Mouse (Mus musculus): Measurements from ENCODE around the gene Oog4. TPM values are rescaled to one million over a fixed set of nuclear protein-coding genes. Genes with fewer than 3 reads are reported as not detected.

The Oog4 gene
- not detected for polyA plus RNA-seq (2015; fragmentation: Illumina TruSeq; extraction: RNeasy Lipid Tissue Mini Kit (QIAGEN cat#74804); ENCODE audit: insufficient read depth, low read depth, low replicate concordance)

DNA sequence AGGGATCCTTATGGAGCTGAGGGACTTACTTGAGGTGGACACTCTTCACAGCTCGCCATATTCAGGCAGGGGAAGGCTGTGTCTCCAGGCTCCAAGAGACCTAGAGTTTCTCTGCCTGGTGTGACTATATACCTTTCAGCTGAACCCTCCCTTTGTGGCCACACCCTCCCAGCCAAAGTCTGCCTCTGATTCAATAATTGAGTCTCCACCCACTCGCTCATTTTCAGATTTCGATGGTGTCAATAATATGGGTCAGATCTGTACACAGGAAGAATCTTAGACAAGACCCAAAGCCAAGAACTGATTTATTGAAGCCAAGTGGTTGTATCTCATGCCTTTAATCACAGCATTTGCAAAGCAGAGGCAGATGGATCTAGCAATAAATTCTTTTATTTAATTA lies at the start of gene Oog4:
TSS of gene Oog4 (minus strand) at position 101 of the 400 bp plus-strand sequence.

DNA sequence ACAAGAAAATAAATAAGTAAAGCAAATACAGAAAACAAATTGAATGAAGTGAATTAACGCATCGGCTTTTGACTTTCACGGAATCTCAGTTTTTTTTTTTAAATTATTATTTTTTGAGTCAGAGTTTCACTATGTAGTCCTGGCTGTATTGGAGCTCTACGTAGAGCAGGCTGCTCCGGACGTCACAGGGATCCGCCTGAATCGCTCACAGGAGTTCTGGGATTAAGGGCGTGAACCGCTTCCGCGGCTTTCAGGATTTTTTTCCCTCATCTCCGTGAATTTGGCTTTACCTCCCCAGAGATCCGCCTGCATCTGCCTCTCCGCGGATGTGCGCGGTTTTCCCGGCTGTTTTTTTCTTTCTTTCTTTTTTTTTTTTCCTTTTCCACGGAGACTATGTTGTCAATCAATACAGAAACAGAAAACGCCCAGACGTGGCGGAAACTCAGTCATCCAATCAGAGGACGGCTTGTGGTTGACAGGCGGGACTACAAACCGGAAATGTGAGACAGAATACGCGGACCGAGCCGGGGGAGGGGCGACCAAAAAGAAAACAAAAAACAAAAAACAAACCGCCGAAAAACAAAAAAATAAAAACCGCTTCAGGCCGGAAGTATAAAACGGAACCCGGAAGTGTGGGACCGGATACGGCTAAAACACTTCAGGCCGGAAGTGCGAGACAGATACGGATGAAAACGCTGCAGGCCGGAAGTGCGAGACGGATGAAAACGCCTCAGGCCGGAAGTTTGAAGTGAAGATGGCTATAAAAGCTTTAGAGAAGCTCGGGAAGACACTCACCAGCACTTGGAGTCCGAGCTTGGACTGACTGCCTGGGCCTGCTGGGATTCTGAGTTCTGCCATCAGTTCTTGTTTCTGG lies 37.7 kb downstream of the Oog4 start, which contains the start of gene Pramef8:
TSS of gene Pramef8 (plus strand) at position 208 of the 874 bp plus-strand sequence.

DNA sequence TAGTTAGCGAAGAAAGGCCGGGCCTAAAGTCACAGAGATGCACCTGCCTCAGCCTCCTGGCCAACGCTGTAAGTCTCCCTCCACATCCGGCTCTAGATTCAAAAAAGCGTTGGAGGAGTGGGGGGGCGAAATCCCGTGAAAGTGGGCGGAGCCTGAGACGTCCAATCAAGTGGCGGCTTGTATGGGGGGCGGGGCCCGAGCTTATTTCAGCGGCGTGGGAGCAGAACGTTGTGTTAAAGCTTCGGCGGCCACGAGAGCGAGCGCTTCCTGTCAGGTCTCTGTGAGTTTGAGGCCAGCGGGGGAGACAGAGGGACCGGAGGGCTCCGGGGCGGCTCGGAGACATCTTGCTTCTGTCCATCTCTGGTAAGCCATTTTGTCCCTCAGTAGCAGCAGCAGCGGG lies 55.9 kb downstream of the Oog4 start, which contains the start of gene Pramel1:
TSS of gene Pramel1 (plus strand) at position 248 of the 400 bp plus-strand sequence.

Other genes starting within 250 kb of the Oog4 start
- gene Prdm2, start 237.3 kb downstream of the Oog4 start, polyA plus RNA-seq (2015; fragmentation: Illumina TruSeq; extraction: RNeasy Lipid Tissue Mini Kit (QIAGEN cat#74804); ENCODE audit: insufficient read depth, low read depth, low replicate concordance): 6.5 TPM
- 8.8 TPM for gene Pdpn, start 150.8 kb downstream of the Oog4 start, polyA plus RNA-seq (2015; fragmentation: Illumina TruSeq; extraction: RNeasy Lipid Tissue Mini Kit (QIAGEN cat#74804); ENCODE audit: insufficient read depth, low read depth, low replicate concordance)
- not detected for gene Lrrc38, start 100.6 kb downstream of the Oog4 start, polyA plus RNA-seq (2015; fragmentation: Illumina TruSeq; extraction: RNeasy Lipid Tissue Mini Kit (QIAGEN cat#74804); ENCODE audit: insufficient read depth, low read depth, low replicate concordance)
- not detected for gene Pramel1, start 55.9 kb downstream of the Oog4 start, polyA plus RNA-seq (2015; fragmentation: Illumina TruSeq; extraction: RNeasy Lipid Tissue Mini Kit (QIAGEN cat#74804); ENCODE audit: insufficient read depth, low read depth, low replicate concordance)
- gene Pramef8, start 37.9 kb downstream of the Oog4 start, polyA plus RNA-seq (2015; fragmentation: Illumina TruSeq; extraction: RNeasy Lipid Tissue Mini Kit (QIAGEN cat#74804); ENCODE audit: insufficient read depth, low read depth, low replicate concordance): 3.4 TPM
- not detected for gene Gm13043, start 61.0 kb upstream of the Oog4 start, polyA plus RNA-seq (2015; fragmentation: Illumina TruSeq; extraction: RNeasy Lipid Tissue Mini Kit (QIAGEN cat#74804); ENCODE audit: insufficient read depth, low read depth, low replicate concordance)
- not detected for gene Gm13040, start 85.6 kb upstream of the Oog4 start, polyA plus RNA-seq (2015; fragmentation: Illumina TruSeq; extraction: RNeasy Lipid Tissue Mini Kit (QIAGEN cat#74804); ENCODE audit: insufficient read depth, low read depth, low replicate concordance)
- gene BC080695, start 101.4 kb upstream of the Oog4 start, polyA plus RNA-seq (2015; fragmentation: Illumina TruSeq; extraction: RNeasy Lipid Tissue Mini Kit (QIAGEN cat#74804); ENCODE audit: insufficient read depth, low read depth, low replicate concordance): not detected
- not detected for gene Gm13057, start 101.4 kb upstream of the Oog4 start, polyA plus RNA-seq (2015; fragmentation: Illumina TruSeq; extraction: RNeasy Lipid Tissue Mini Kit (QIAGEN cat#74804); ENCODE audit: insufficient read depth, low read depth, low replicate concordance)
- gene Gm13083, start 164.7 kb upstream of the Oog4 start, polyA plus RNA-seq (2015; fragmentation: Illumina TruSeq; extraction: RNeasy Lipid Tissue Mini Kit (QIAGEN cat#74804); ENCODE audit: insufficient read depth, low read depth, low replicate concordance): not detected
- not detected for gene Gm13088, start 206.9 kb upstream of the Oog4 start, polyA plus RNA-seq (2015; fragmentation: Illumina TruSeq; extraction: RNeasy Lipid Tissue Mini Kit (QIAGEN cat#74804); ENCODE audit: insufficient read depth, low read depth, low replicate concordance)

All from pancreas, adult 10 weeks (tissue).